33 mouse cellular contexts compared by ENCODE assay signal in the genomic region with DNA sequence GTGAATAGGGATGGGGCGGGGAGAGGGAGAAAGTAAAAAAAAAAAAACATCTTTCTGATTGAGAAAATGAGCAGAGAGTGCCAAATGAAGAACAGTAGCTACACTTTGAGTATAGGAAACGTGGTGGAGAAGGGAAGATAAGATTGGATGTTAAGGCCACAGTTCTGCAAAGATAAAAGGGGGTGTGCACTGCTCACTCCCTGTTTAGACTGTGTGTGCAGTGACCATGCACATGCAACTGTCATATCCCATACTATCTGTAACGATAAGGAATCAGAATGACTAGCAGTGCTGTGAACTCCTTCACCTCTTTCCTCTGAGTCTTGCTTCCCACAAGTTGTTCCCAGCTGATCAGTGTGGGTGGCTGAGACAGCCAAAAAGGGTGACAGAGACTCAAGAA. TPM values are rescaled to one million over a fixed set of nuclear protein-coding genes. Genes with fewer than 3 reads are reported as not detected.
DNase-seq lines count a peak whose midpoint lies in the region; ATAC-seq and TF ChIP-seq lines count a peak whose summit lies in the region.
"Had no signal": no experiment of that assay in that cellular context is flagged by ENCODE, and none has a peak within 500 bp of the region (broad histone marks: within the 10 kb centered on the region; RNA-seq: fewer than 3 reads in every experiment).

No protein-coding gene starts in this region.

- no peak overlapping the region for H3K27ac ChIP-seq in thymus, adult 2 months (ENCODE audit: control insufficient read depth, insufficient read depth, low read length)
- H3K27ac ChIP-seq: embryonic facial prominence, embryonic 12.5 days; embryonic facial prominence, embryonic 15.5 days; forebrain, embryonic 15.5 days; hindbrain, embryonic 14.5 days; hindbrain, postnatal 0 days had no signal

- H3K36me3 ChIP-seq in megakaryocyte, embryonic 14.5 days (replicated peaks; ENCODE audit: low read length): no peaks in the 10 kb centered on the region
- no peaks in the 10 kb centered on the region for H3K36me3 ChIP-seq in thymus, adult 2 months (ENCODE audit: control insufficient read depth, insufficient read depth, low read length)
- H3K36me3 ChIP-seq: embryonic facial prominence, embryonic 12.5 days; embryonic facial prominence, embryonic 15.5 days; forebrain, embryonic 15.5 days had no signal

- peaks cover 23% of the 10 kb centered on the region for H3K4me1 ChIP-seq in megakaryocyte, embryonic 14.5 days
- H3K4me1 ChIP-seq in thymus, adult 2 months (replicated peaks; ENCODE audit: control insufficient read depth, insufficient read depth, low read length): no peaks in the 10 kb centered on the region
- H3K4me1 ChIP-seq: embryonic facial prominence, embryonic 12.5 days; embryonic facial prominence, embryonic 15.5 days; forebrain, embryonic 15.5 days had no signal

- 77% methylated on average over 3 of the region's 3 CpGs for WGBS in thymus, adult 2 months

- ATAC-seq in megakaryocyte, adult 5-6 weeks (ENCODE audit: poor library complexity, severe bottlenecking): no peak
- ATAC-seq in megakaryocyte progenitor cell, adult 5-6 weeks (replicated peaks; ENCODE audit: poor library complexity): peak; percentile 27; the same call in 1 of the 2 replicates
- ATAC-seq: CD4-positive, CD25-positive, alpha-beta regulatory T cell, adult 4 months; forebrain, embryonic 15.5 days; hindbrain, postnatal 0 days; inflammation-experienced regulatory T-cells, adult 6 months; Patski had no signal

- TF ChIP-seq CTCF in thymus, adult 2 months (IDR thresholded peaks at IDR 0.05; ENCODE audit: borderline replicate concordance, control insufficient read depth, extremely low read depth, insufficient read depth, low read length, poor library complexity): no peak

- DNase-seq in brain, adult 2 months (ENCODE audit: low read depth, low spot score): peak; percentile 30
- no peak for DNase-seq in gastrocnemius, adult 18-20 months (ENCODE audit: low spot score)
- no peak for DNase-seq in thymus, adult 2 months
- DNase-seq: adrenal gland, postnatal 10 days; cerebellum, adult 11 months; cerebellum, adult 2 months; cerebellum, adult 9-11 months; cerebellum, postnatal 25 days; gastrocnemius, postnatal 10 days; gastrocnemius, postnatal 36 days; heart, adult 11 months had no signal

- H3K4me3 ChIP-seq in megakaryocyte, embryonic 14.5 days (replicated peaks): peak overlapping the region; percentile 46
- H3K4me3 ChIP-seq in thymus, adult 2 months (ENCODE audit: control insufficient read depth, insufficient read depth, low read length): no peak overlapping the region
- H3K4me3 ChIP-seq: embryonic facial prominence, embryonic 12.5 days; embryonic facial prominence, embryonic 15.5 days; forebrain, embryonic 15.5 days had no signal

- no peaks in the 10 kb centered on the region for H3K9me3 ChIP-seq in megakaryocyte, embryonic 14.5 days
- H3K9me3 ChIP-seq: embryonic facial prominence, embryonic 12.5 days; embryonic facial prominence, embryonic 15.5 days; forebrain, embryonic 15.5 days had no signal

- TF ChIP-seq POLR2A in thymus, adult 2 months (IDR thresholded peaks at IDR 0.05; ENCODE audit: control insufficient read depth, extremely low read depth, insufficient read depth, low read length, poor library complexity): no peak

- H3K27me3 ChIP-seq in megakaryocyte, embryonic 14.5 days (replicated peaks): peaks cover 2% of the 10 kb centered on the region
- no peaks in the 10 kb centered on the region for H3K27me3 ChIP-seq in thymus, adult 2 months (ENCODE audit: control insufficient read depth, insufficient read depth, low read length)
- H3K27me3 ChIP-seq: embryonic facial prominence, embryonic 12.5 days; embryonic facial prominence, embryonic 15.5 days; forebrain, embryonic 15.5 days had no signal

RNA-seq across cellular contexts. Expression of a gene that starts 17.8 kb away (rescaled TPM):
- polyA plus RNA-seq in megakaryocyte, embryonic 14.5 days (2012; ENCODE audit: insufficient read depth, low replicate concordance): not detected in 2 replicates
- total RNA-seq in megakaryocyte, adult 5-6 weeks (2015): not detected in 2 replicates
- total RNA-seq in megakaryocyte, adult 5-6 weeks (2017): not detected in 2 replicates
- not detected in 2 replicates for total RNA-seq in megakaryocyte progenitor cell, adult 5-6 weeks (2015)
- total RNA-seq in megakaryocyte progenitor cell, adult 5-6 weeks (2017): not detected in 2 replicates
- not detected for total RNA-seq in gastrocnemius, adult 18-20 months (2021)
- polyA plus RNA-seq in thymus, adult 2 months (2012; rRNA removed): not detected in 2 replicates
- total RNA-seq: adrenal gland, adult 18-20 months; adrenal gland, postnatal 10 days; adrenal gland, postnatal 36 days; common myeloid progenitor, adult 5-6 weeks; gastrocnemius, postnatal 10 days; gastrocnemius, postnatal 36 days; heart, adult 8-10 months; heart, postnatal 25 days; hematopoietic stem cell, adult 5-6 weeks; hindbrain, postnatal 0 days had no signal
- polyA plus RNA-seq: C2C12; cerebellum, adult 2 months; embryonic facial prominence, embryonic 15.5 days; forebrain, embryonic 11.5 days; forebrain, embryonic 15.5 days; heart, embryonic 11.5 days; heart, embryonic 14.5 days; heart, postnatal 0 days; hindbrain, embryonic 14.5 days; hindbrain, postnatal 0 days; inflammation-experienced regulatory T-cells, adult 6 months; Patski had no signal

RNA-seq across cellular contexts. Expression of a gene that starts 53.1 kb away (rescaled TPM):
- polyA plus RNA-seq in megakaryocyte, embryonic 14.5 days (2012; ENCODE audit: insufficient read depth, low replicate concordance): 0.48 TPM in 1 of 2 replicates, not detected in the other
- 1.3 and 11.0 TPM in 2 replicates for total RNA-seq in megakaryocyte, adult 5-6 weeks (2015)
- 0.99 and 3.1 TPM in 2 replicates for total RNA-seq in megakaryocyte, adult 5-6 weeks (2017)
- 15.2 and 34.6 TPM in 2 replicates for total RNA-seq in megakaryocyte progenitor cell, adult 5-6 weeks (2015)
- 4.7 and 9.3 TPM in 2 replicates for total RNA-seq in megakaryocyte progenitor cell, adult 5-6 weeks (2017)
- total RNA-seq in gastrocnemius, adult 18-20 months (2021): not detected
- polyA plus RNA-seq in thymus, adult 2 months (2012; rRNA removed): 0.52 and 1.00 TPM in 2 replicates
- total RNA-seq: adrenal gland, adult 18-20 months; adrenal gland, postnatal 36 days; gastrocnemius, postnatal 36 days; hindbrain, postnatal 0 days had no signal
- polyA plus RNA-seq: C2C12; CD4-positive, CD25-positive, alpha-beta regulatory T cell, adult 4 months; cerebellum, adult 2 months; inflammation-experienced regulatory T-cells, adult 6 months; Patski had no signal
